Mouse (Mus musculus) mouse embryonic stem cell (cell line): Measurements from ENCODE around the gene Capn13.

Experiments
- in situ Hi-C, 2 experiments: fragments of 300-500 bp; cut with MboI; formaldehyde crosslinking; loops; 1 replicate in 1 of 2; 3 replicates in 1 of 2; pipeline ENCODE4 v1.14.3; 2019 to 2020; ENCODE audit warnings: low sequenced_read_pairs in 2 of 2, low pct_unique_long_range_greater_than_20kb in 1 of 2, mixed read lengths in 1 of 2; ENCODE audit not compliant: unreplicated experiment in 1 of 2

The Capn13 gene

DNA sequence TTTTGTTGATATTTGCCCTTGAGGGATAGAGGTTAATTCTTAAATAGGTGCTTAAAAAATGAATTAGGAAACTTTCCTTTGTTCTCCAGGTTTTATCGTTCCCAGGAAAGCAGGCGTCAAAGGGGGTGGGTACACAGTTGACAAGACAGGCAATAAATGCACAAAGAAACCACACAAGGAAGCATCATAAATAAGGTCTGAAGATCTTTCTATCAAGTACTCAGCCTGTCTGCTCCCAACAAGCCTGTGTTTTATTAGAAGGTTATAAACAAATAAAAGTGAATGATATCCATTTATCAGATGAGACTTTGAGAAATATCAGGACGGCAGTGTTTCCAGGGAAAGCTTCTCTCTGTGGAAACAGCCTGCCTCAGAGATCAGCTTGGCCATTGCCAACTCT, 33.3 kb downstream of the Capn13 start:
- in situ Hi-C loops: no loop called here

GRCm38 (mm10) chr17:73361054-73361453, 39.6 kb downstream of the Capn13 start:
- in situ Hi-C loops: no loop called here

DNA sequence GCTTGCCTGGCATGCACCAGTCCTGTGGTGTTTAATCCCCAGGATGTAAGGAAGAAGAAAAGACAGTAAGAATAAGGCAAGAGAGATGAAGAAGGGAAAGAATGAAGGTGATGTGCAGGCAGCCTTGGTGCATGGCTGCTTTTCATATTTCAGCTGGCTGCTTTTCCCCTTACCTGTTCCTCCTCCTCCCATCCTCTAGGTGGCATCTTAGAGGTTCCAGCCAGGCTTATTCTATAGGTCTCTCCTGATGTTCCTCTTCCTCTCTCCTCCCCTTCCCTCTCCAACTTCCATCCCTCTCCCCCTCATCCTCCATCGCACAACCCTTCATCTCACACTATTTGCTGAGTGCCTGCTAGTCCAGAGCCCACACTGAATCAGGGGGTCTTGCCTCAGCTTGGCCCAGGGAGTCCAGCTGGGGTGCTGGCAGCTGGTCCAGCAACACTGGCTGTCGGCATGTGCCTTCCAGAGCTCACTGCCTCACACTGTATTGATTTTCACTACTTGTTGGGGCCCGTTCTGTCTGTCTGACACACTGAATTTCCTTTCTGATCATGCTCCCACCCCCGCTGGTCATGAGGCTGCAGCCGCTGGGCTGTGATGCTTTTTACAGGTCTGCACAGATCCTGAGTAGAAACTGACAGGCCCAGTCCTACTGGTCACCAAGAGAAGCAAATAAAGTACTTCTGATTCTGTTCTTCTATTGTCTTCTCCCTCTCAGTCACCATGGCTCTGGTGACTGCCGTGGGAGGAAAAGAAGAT, 56.9 kb downstream of the Capn13 start:
- in situ Hi-C loops: no loop called here

DNA sequence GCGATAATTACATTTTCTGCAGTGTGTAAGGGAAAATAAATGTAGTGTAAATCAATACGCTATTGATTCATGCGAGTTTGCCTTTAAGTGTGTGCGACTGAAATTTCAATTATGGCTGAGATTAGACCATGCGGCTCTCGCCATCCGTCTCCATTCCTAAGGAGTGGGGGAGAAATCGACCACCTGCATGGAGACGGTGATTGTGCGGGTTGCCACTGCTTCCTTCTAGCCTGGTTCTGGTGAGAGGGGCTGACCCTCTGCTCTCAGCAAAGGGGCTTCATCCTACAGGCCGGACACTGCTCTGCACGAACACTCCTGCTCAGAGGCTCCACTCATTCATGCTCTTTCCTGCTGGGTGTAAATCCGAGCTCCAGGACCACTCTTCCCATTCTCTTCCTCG, 58.0 kb downstream of the Capn13 start:
- in situ Hi-C loops: no loop called here

DNA sequence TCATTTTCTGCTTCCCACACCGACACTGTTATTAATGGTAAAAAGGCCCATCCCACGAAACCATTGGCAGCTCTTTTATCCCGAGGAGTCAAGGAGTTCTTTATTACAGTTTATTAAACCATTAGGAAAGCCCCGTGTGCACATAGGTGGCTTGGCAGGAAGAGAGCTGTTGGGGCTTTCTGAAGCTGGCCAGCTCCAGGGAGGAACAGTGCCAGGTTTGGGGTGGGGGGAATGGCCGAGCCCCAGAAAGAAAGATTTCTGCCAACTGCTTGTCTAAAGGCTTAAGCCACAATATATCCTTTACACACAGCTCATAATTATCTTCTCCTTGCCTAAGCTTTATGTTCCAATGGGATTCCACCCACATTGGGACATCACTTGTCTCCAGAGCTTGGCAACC, 71.6 kb downstream of the Capn13 start:
- in situ Hi-C loops: no loop called here

GRCm38 (mm10) chr17:73325314-73325713, 75.4 kb downstream of the Capn13 start:
- in situ Hi-C loops: no loop called here

DNA sequence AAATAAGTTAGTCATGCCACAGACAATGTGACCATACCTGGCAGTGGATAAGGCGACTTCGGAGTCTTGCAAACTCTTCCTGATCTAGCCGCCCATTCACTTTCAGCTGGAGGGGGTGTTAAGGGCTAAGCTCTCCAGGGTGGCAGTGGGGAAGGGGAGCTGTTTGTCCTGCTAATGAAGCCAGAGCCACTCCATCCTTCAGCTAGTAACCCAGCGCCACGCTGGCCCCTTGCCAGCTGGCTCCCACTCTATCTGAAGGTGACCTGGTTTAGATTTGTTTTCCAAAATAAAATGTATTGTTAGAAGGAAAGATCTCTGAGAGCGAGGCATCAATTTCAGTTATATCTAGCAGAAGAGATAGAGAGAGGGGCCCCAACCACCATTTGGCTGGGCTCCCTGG, 75.9 kb downstream of the Capn13 start:
- in situ Hi-C loops: loop anchor here in 1 of 2 experiments (25.0 kb wide), 1 partner anchor 563 kb away; no protein-coding TSS in a partner anchor

GRCm38 (mm10) chr17:73323981-73324380, 76.7 kb downstream of the Capn13 start:
- in situ Hi-C loops: loop anchor here in 1 of 2 experiments (25.0 kb wide), 1 partner anchor 563 kb away; no protein-coding TSS in a partner anchor

DNA sequence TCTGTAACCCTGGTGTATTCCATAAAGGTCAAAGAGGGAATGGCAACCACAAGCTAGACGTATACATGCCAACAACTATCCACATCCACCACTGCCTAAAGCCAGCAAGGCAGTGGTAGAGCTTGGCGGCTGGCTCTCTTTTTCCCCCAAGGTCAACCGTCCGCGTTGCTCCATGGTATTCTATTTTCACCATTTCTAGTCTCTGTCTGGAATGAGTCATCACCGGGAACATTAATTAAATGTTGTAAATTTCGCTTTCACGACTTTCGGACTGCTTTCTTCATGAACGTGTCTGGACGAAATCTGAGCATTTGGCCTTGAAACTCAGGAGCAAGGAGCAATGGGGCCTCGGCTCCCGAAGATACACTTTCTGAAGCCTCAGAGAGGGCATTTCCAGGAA, 85.9 kb downstream of the Capn13 start:
- in situ Hi-C loops: loop anchor here in 1 of 2 experiments (25.0 kb wide), 1 partner anchor 573 kb away; no protein-coding TSS in a partner anchor

DNA sequence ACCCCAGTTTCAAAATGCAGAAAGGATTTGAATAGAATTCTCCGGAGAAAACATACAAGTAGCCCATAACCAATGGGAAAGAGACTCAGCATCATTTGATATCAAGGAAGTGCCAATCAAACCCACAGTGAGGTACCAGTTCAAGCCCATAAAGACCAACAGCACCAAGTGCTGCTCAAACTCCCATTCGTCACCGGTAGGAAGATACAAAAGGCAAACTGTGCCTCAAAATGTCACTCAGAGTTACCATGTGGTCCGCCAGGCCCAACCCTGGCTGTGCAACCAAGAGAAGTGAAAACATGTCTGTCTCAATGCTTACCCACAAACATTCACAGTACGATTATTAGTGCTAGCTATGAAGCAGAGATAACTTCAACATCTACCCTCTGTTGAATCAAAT, 89.2 kb downstream of the Capn13 start:
- in situ Hi-C loops: loop anchor here in 1 of 2 experiments (25.0 kb wide), 1 partner anchor 576 kb away; no protein-coding TSS in a partner anchor

DNA sequence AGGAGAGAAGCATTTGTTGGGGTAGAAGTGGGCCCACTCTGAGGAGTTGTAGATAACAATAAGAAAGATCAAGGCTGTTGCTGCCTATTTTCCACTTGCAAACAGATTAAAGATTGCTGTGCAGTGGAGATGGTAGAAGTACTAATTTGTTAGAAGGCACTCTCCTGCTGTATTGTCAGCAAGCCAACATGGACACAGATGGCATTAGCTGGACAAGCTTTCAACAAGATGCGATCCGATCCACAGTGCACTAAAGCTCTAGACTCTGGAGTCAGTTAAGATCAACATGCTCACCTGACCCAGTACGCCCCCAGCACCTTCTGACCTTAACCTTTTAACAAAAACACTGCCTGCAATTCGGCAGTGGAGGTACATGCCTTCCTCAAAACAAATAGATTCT, 92.0 kb downstream of the Capn13 start:
- in situ Hi-C loops: loop anchor here (5.0 to 25.0 kb wide), 4 partner anchors 426 to 579 kb away; no protein-coding TSS in a partner anchor

DNA sequence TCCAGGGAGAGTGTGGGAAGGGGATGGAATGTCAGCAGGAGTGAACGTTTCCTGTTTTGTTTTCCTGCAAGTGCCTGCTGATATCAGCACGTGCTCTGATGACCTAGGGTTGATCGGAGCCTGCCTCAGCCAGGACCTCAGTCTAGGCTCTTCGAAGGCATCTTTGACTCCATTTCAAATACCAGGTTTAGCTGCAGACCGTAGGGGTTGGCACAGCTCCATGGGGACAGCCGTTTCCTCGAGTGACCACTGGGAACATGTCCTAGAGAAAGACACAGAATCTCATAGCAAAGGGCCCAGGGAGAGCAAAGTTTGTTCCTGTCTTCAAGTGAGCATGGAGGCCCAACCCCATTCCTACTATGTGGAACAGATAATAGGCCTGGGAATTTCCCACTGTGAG, 94.0 kb downstream of the Capn13 start:
- in situ Hi-C loops: loop anchor here (5.0 to 25.0 kb wide), 4 partner anchors 428 to 581 kb away; no protein-coding TSS in a partner anchor

- in situ Hi-C loops: loop anchor here (5.0 to 25.0 kb wide), 4 partner anchors 429 to 582 kb away; no protein-coding TSS in a partner anchor
Measured at GRCm38 (mm10) chr17:73305622-73306021, 95.0 kb downstream of the Capn13 start.

DNA sequence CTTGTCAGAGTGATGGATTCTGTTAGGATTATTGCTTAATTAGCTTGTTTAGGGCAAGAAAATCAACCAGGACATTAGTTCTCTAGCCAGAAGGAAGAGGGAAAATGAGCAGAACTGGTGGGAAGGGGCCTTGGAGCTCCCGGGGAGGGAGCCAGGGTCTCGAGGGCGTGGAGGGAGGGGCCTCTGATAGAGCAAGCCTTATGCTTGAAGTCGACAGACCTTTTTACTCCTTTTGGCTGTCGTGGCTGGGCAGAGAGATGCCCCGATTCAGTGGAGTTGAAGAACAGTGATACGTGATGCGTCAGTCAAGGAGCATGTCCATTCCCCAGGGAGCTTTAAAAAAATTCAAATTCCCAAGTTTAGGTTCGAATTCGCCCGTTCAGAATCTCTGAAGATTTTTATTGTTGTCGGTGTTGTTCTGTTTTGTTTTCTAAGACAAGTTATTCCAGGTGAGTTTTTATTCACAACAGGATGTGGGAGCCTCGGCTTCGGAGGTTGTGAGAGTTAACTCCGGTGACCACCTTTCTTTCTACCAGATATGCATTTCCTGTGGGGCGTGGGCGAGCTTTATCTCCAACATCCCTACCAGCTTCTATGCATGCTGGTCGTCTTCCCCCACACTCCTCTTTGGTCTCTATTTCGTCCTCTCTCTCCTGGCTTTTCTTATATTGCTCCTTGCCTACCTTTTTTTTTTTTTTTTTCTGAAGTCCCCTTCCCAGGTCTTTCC, 96.4 kb downstream of the Capn13 start:
- in situ Hi-C loops: loop anchor here (10.0 to 25.0 kb wide), 3 partner anchors 431 to 583 kb away; no protein-coding TSS in a partner anchor

DNA sequence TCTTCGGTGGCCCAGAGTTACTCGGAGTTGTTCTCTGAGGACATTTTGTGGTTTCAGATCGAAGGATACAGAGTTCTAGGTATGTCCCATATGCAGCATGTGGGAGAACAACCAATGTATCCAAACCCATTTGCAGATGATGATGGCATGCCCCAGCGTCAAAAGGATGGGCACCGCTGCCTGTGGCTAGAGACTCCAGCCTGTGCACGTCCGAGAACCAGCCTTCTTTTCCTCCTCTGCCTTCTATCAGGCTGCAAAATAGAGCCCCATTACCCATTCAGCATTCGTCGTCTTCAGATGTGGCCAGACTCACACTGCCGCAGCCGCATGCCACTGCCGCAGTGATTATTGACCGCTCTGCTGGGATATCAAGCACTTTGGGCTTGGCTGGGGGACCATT, 97.0 kb downstream of the Capn13 start:
- in situ Hi-C loops: loop anchor here (10.0 to 25.0 kb wide), 3 partner anchors 431 to 584 kb away; no protein-coding TSS in a partner anchor

GRCm38 (mm10) chr17:73303217-73303616, 97.4 kb downstream of the Capn13 start:
- in situ Hi-C loops: loop anchor here (10.0 to 25.0 kb wide), 3 partner anchors 432 to 584 kb away; no protein-coding TSS in a partner anchor

DNA sequence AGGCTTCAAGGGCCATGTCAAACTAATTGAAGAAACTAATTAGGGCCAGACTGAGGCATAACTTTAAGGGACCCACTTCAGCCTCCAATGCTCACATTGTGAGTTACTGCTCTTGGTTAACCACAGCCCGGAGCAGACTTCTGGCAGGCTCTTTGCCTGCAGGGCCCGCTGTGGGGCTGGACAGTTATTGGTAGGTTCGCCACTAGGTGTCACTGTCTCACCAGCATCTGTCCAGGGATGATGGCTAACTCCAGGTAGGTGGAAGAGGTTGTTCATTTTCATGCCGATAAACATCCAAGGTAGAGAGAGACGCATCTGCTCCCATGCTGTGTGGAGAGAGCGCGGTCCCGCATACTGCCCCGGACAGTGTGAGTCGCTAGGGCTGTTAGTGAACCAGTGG, 98.6 kb downstream of the Capn13 start:
- in situ Hi-C loops: loop anchor here (10.0 to 25.0 kb wide), 3 partner anchors 433 to 585 kb away; no protein-coding TSS in a partner anchor

DNA sequence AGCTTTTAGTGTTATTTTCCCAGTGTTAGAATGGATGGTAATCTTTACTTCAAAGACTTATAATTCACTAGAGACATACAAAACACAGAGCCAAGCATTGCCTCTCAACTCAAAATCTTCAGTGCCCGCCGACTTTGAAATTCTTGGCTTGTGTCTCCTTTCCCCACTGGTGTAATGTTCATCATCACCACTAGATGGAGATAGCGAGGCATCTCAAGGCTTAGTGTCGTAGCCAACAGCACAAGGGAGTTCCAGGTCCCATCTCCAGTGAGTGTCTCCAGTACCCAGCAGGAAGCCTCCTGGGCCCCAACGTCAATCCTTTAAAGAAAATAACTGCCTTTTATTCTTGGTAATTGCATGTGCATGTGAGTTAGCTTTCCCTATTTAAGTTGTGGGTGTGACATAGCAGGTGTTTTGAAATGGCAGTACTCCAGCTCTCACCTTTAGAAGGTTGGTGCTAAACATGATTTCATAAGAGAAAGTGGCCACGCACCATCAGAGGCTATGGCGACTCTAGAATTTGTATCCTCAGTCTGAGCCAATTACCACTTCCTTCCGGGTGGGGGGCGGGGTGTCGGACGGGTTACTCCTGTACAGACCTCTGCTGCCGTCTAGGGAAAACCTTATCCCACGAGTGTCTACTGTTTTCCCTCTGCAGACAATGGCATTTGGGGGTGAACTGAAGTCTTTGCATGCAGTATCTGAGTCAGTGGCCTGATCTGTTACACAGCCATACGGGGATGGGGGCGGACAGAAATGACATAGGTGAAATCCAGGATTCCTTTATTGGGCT, 99.2 kb downstream of the Capn13 start:
- in situ Hi-C loops: loop anchor here (10.0 to 25.0 kb wide), 3 partner anchors 433 to 586 kb away; no protein-coding TSS in a partner anchor
